Mouse (Mus musculus) spleen, adult 2 months (tissue): ENCODE data around the gene Nfatc3.

Source experiments
- CTCF ChIP-seq: fragments of 200-500 bp; IDR thresholded peaks from 2 replicates; pipeline ENCODE4 v1.5.1; 2011; ENCODE audit warnings: mild to moderate bottlenecking, inconsistent platforms; ENCODE audit not compliant: insufficient read depth, insufficient read length, insufficient replicate concordance; ENCODE audit errors: extremely low read depth
- POLR2A ChIP-seq: fragments of 200-500 bp; IDR thresholded peaks from 2 replicates; pipeline ENCODE4 v1.6.1; 2011; ENCODE audit warnings: low read depth, low read length, inconsistent platforms

GRCm38 (mm10) chr8:106055038-106055437, 3.6 kb upstream of the Nfatc3 start:
- TF ChIP-seq CTCF (no peak), POLR2A (no peak; the same call in 1 of the 2 replicates)
